Mouse (Mus musculus) cerebellum, adult 8-10 months (tissue): Measurements from ENCODE around the gene Selenoh.

Experiments
- DNase-seq: peaks from one replicate; pipeline ENCODE4 v3.0.0; 2022

The Selenoh gene

DNA sequence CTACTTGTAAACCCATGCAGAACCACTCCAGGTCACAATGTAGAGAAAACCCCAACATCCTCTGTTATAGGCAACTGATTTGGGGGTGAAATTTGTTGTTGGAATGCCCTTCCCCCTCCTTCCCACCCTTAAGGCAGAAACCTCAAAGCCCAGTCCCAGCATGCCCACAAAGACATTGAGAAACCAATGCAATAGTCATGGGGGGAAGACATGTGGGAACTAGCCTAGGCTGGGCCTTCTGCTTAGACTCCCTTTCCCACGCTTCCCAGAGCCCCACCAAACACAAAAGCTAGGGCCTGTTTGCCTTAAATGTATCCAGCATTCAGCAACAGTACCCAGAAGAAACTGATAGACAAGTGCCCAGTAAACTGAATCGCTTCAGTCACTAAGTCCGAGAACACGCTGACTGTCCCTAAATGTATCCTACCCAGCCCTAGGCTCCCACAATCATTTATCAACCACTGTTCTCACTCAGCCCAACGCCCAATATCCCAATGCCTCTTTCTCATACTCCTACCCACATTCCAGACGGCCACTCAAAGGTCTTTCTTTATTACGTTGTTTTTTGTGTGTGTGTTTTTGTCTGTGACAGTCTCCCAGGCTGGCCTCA is 44.1 kb downstream of the Selenoh start:
- no peak for DNase-seq

GRCm38 (mm10) chr2:84624201-84624600 is 46.4 kb downstream of the Selenoh start:
- DNase-seq, result no peak

GRCm38 (mm10) chr2:84623428-84624119 is 47.0 kb downstream of the Selenoh start:
- DNase-seq, result no peak

DNA sequence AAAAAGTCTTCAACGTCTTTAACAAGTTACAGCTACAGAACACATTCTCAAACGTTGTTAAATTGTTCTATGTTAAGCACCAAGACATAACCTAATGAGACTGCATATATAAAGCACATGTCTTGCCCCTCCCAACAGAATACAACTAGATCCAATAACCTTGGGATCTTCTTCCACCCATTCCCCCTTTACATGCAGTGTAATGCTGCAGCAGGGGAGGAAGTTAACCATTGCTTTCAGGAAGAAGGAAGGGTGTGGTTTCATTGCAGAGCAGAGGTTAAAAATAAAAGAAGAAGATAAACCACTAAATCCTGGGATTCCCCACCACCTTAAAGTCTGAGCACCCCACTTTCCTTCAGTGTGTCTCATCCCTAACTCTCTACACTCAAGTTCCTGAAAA is 47.9 kb downstream of the Selenoh start:
- DNase-seq, result no peak

DNA sequence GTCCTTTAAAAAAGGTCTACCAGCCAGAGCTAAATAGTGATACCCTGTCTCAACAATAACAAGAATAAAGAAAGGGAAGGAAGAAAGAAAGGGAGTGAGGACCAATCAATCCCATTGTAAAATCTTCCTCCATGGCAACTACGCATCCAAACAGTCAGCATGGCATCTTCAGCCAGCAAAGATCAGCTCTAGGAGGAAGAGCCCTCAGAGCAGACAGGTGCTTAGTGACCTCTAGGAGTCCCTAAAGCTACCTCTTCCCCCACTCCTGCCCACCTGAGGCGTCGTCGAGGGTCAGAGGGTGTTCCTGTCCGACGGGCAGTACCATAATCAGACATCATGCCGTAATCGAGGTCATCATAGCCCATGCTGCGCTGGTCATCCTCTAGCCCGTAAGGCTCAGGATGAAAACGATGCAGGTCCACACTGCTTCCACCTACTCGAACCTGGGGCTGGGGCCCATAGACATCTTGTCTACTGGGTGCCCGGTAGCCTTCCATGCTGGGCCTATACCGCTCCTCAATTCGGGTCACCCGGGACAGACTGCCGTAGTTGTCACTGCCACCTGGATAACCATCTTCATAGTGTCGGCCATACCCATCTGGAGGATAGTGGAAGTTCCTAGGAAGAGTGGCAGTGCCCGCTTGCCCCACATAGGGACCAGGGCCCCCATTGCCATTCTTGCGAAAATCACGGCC is 50.8 kb downstream of the Selenoh start:
- no peak for DNase-seq
